Mouse (Mus musculus) forebrain, embryonic 16.5 days (tissue): ENCODE results near the gene Olfr281. TPM values are rescaled to one million over a fixed set of nuclear protein-coding genes. Genes with fewer than 3 reads are reported as not detected.

Source experiments
- ATAC-seq: fragments of 200-750 bp; cut with Nextera tagmentation; 2 replicates; pipeline ENCODE4 v1.8.0; 2017; ENCODE audit warnings: mild to moderate bottlenecking, moderate library complexity
- H3K27ac ChIP-seq: fragments of 300-500 bp; sonication (generic); 2 replicates; pipeline ENCODE4 v1.5.1; 2014; ENCODE audit warnings: low read length, control low read depth
- H3K27me3 ChIP-seq: fragments of 300-500 bp; sonication (generic); replicated peaks from 2 replicates; pipeline ENCODE4 v1.6.1; 2014; ENCODE audit warnings: low read length; ENCODE audit not compliant: control insufficient read depth, insufficient read depth
- H3K36me3 ChIP-seq: fragments of 300-500 bp; sonication (generic); 2 replicates; pipeline ENCODE4 v1.6.1; 2014; ENCODE audit not compliant: control insufficient read depth, insufficient read depth
- H3K4me1 ChIP-seq: fragments of 300-500 bp; sonication (generic); replicated peaks from 2 replicates; pipeline ENCODE4 v1.6.1; 2014; ENCODE audit warnings: low read length; ENCODE audit not compliant: control insufficient read depth, insufficient read depth
- H3K4me2 ChIP-seq: fragments of 300-500 bp; sonication (generic); 2 replicates; pipeline ENCODE4 v1.6.1; 2014; ENCODE audit warnings: mild to moderate bottlenecking, low read length, control low read depth
- H3K4me3 ChIP-seq: fragments of 300-500 bp; sonication (generic); replicated peaks from 2 replicates; pipeline ENCODE4 v1.5.1; 2014; ENCODE audit warnings: mild to moderate bottlenecking, low read length, control low read depth
- H3K9ac ChIP-seq: fragments of 300-500 bp; sonication (generic); replicated peaks from 2 replicates; pipeline ENCODE4 v1.6.1; 2014; ENCODE audit warnings: low read depth, low read length, control low read depth
- H3K9me3 ChIP-seq: fragments of 300-500 bp; sonication (generic); 2 replicates; pipeline ENCODE4 v1.6.1; 2016; ENCODE audit warnings: low read length; ENCODE audit not compliant: control insufficient read depth
- WGBS: fragments of 180-500 bp; shearing (Covaris S2); extraction: QIAGEN DNeasy Blood & Tissue Kit; methylation state at CpG from one replicate; pipeline ENCODE4 v1.1.7; 2014; 5-methylcytosine and 5-hydroxymethylcytosine counted together
- polyA plus RNA-seq: library from polyadenylated mRNA; unstranded; fragments of >200 nt; fragmentation: Nextera tagmentation; extraction: Ambion mirVana; gene quantifications from 2 replicates; pipeline ENCODE4 v1.2.1, GENCODE M21; 2015

The Olfr281 gene
- polyA plus RNA-seq, 1 experiment from 2014 or later: not detected

GRCm38 (mm10) chr15:98506253-98506957 is 54.0 kb downstream of the Olfr281 start:
- Histone ChIP-seq H3K27ac (no peak overlapping the region), H3K9ac (no peak overlapping the region), H3K9me3 (no peaks in the 10 kb centered on the region), H3K36me3 (no peaks in the 10 kb centered on the region), H3K4me2 (no peak overlapping the region), H3K4me1 (peaks cover 4% of the 10 kb centered on the region; the same call in 1 of the 2 replicates), H3K27me3 (no peaks in the 10 kb centered on the region), H3K4me3 (no peak overlapping the region)
- WGBS: 85% methylated on average over 9 of the region's 9 CpGs
- no peak for ATAC-seq

- WGBS: 89% methylated on average over 6 of the region's 6 CpGs
- Histone ChIP-seq H3K9me3 (no peaks in the 10 kb centered on the region), H3K9ac (no peak overlapping the region), H3K4me2 (no peak overlapping the region), H3K4me1 (peaks cover 4% of the 10 kb centered on the region; the same call in 1 of the 2 replicates), H3K27ac (no peak overlapping the region), H3K4me3 (no peak overlapping the region), H3K36me3 (no peaks in the 10 kb centered on the region), H3K27me3 (no peaks in the 10 kb centered on the region)
- ATAC-seq: no peak
These were observed 54.9 kb downstream of the Olfr281 start for GRCm38 (mm10) chr15:98507321-98507720.

- H3K27ac ChIP-seq: no peak overlapping the region
- H3K4me1 ChIP-seq: peaks cover 4% of the 10 kb centered on the region; the same call in 1 of the 2 replicates
- H3K9ac ChIP-seq: no peak overlapping the region
- WGBS: 49% methylated on average over 2 of the region's 2 CpGs
- no peak overlapping the region for H3K4me2 ChIP-seq
- H3K4me3 ChIP-seq: no peak overlapping the region
- H3K27me3 ChIP-seq: no peaks in the 10 kb centered on the region
- ATAC-seq: no peak
- no peaks in the 10 kb centered on the region for H3K9me3 ChIP-seq
- H3K36me3 ChIP-seq: no peaks in the 10 kb centered on the region
These were observed 57.0 kb downstream of the Olfr281 start for GRCm38 (mm10) chr15:98509387-98509786.

Other genes starting within 250 kb of the Olfr281 start
- gene Gm44579, start 231.6 kb upstream of the Olfr281 start, polyA plus RNA-seq: not detected in 2 replicates
- gene Olfr287, start 231.5 kb upstream of the Olfr281 start, polyA plus RNA-seq: not detected in 2 replicates
- gene Olfr286, start 218.1 kb upstream of the Olfr281 start, polyA plus RNA-seq: not detected in 2 replicates
- gene H1fnt, start 195.3 kb upstream of the Olfr281 start, polyA plus RNA-seq: not detected in 2 replicates
- 3.9 and 5.7 TPM in 2 replicates for gene Zfp641, start 156.4 kb upstream of the Olfr281 start, polyA plus RNA-seq
- not detected in 2 replicates for gene Olfr285, start 135.2 kb upstream of the Olfr281 start, polyA plus RNA-seq
- gene Olfr284, start 111.6 kb upstream of the Olfr281 start, polyA plus RNA-seq: not detected in 2 replicates
- gene Olfr283, start 71.6 kb upstream of the Olfr281 start, polyA plus RNA-seq: not detected in 2 replicates
- gene Olfr282, start 21.4 kb upstream of the Olfr281 start, polyA plus RNA-seq: not detected in 2 replicates
- gene OR5BS1P, start 17.3 kb downstream of the Olfr281 start, polyA plus RNA-seq: not detected in 2 replicates
- gene Lalba, start 30.1 kb downstream of the Olfr281 start, polyA plus RNA-seq: not detected in 2 replicates
- gene Olfr279, start 39.8 kb downstream of the Olfr281 start, polyA plus RNA-seq: not detected in 2 replicates
- 130 and 141 TPM in 2 replicates for gene Kansl2, start 81.7 kb downstream of the Olfr281 start, polyA plus RNA-seq
- 74.5 and 78.4 TPM in 2 replicates for gene Ccnt1, start 118.3 kb downstream of the Olfr281 start, polyA plus RNA-seq
- gene 4930415O20Rik, start 118.4 kb downstream of the Olfr281 start, polyA plus RNA-seq: 0.56 TPM in 1 of 2 replicates, not detected in the other
- 11.2 and 16.1 TPM in 2 replicates for gene Adcy6, start 157.5 kb downstream of the Olfr281 start, polyA plus RNA-seq
- 138 and 168 TPM in 2 replicates for gene Cacnb3, start 178.3 kb downstream of the Olfr281 start, polyA plus RNA-seq
- 17.6 and 25.5 TPM in 2 replicates for gene Ddx23, start 210.3 kb downstream of the Olfr281 start, polyA plus RNA-seq
- gene Rnd1, start 224.9 kb downstream of the Olfr281 start, polyA plus RNA-seq: 15.5 and 16.4 TPM in 2 replicates